Mouse (Mus musculus): Measurements from ENCODE around the gene Angptl8. TPM values are rescaled to one million over a fixed set of nuclear protein-coding genes. Genes with fewer than 3 reads are reported as not detected.

Angptl8 gene
- total RNA-seq, 1 experiment, result not detected

DNA sequence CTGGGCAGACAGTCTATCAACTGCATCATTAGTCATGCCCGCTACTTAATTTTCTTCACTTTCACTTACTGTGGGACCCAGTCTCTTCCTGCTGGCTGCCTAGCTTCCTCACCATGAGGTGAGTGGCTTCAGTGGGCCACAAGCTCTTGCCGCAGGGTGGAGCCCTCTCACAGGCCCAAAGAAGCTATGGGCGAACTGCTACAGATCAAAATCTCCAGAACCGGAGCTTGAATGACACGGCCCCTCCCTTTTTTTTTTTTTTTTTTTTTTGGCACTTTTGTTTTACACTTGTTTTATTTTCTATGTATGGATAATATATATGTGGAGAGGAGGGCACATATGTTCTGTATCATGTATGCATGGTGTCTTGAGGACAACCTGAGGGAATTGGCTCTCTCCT is 24.1 kb upstream of the Angptl8 start:
- no peak overlapping the region for H3K9ac ChIP-seq (ENCODE audit: insufficient read depth, low read depth, low read length, poor library complexity, severe bottlenecking)
- no peaks in the 10 kb centered on the region for H3K9me3 ChIP-seq (ENCODE audit: control insufficient read depth, insufficient read depth, low read depth, low read length)
- no peak for DNase-seq (ENCODE audit: low read depth, low spot score)
- H3K4me3 ChIP-seq (ENCODE audit: insufficient read depth in 1 of 2, low read depth in 1 of 2, low read length in 2 of 2, poor library complexity in 1 of 2, severe bottlenecking in 1 of 2), result no peak overlapping the region
- H3K36me3 ChIP-seq (ENCODE audit: control insufficient read depth, insufficient read depth, low read length, poor library complexity, severe bottlenecking), result peaks cover 53% of the 10 kb centered on the region
- peaks cover 0 to 4% of the 10 kb centered on the region in 2 experiments; a peak in 2 of 4 replicates for H3K4me1 ChIP-seq (ENCODE audit: control insufficient read depth in 2 of 2, insufficient read depth in 2 of 2, low read length in 2 of 2, poor library complexity in 1 of 2)
- H3K27ac ChIP-seq (ENCODE audit: insufficient read depth, low read depth, low read length, poor library complexity, severe bottlenecking), result no peak overlapping the region
- no peak for TF ChIP-seq ZC3H11A (IDR thresholded peaks at IDR 0.05; ENCODE audit: borderline replicate concordance, low read depth, low read length)
- peak; percentile 63 for TF ChIP-seq ZNF384 (IDR thresholded peaks at IDR 0.05; ENCODE audit: low read depth, low read length)
- in situ Hi-C loops (cut with MboI; ENCODE audit: low sequenced_read_pairs in 2 of 2, unreplicated experiment in 2 of 2), result no loop called here

DNA sequence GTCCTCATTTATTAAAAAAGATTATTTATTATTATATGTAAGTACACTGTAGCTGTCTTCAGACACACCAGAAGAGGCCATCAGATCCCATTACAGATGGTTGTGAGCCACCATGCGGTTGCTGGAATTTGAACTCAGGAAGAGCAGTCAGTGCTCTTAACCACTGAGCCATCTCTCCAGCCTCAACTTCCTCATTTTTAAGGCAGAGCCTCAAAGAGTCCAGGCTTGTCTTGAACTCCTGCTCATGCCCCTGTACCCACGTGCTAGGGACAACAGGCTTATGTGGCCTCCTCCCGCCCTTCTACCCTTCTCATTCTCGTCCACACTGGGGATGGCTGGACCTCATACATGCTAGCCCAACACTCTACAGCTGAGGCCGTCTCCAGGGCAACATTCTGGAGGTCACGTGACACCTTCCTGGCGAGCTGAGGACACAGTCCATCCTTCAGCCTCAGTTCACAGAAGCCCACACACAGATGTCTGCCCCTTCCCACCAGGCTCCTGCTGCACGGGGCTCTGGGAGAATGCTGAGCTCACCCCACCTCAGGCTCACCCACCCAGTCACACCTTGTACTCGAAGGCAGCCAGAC is 18.5 kb upstream of the Angptl8 start:
- H3K4me3 ChIP-seq (ENCODE audit: insufficient read depth in 1 of 2, low read depth in 1 of 2, low read length in 2 of 2, poor library complexity in 1 of 2, severe bottlenecking in 1 of 2), result no peak overlapping the region

DNA sequence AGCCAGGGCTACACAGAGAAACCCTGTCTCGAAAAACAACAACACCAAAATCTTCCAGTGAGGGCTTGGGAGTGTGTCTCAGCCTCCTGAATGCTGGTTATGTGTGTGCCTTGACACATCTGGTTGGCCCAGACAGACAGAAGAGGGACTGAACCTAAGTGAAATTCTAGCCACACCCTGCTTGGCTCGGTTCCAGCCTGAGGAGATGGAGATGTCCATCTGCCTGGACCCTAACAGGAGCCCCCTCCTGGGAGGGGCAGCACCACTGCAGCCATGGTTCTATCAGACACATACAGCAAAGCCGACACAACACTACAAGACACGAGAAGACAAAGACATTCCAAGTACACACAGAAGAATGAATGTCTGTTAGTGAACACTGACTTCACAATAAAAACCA is 17.2 kb upstream of the Angptl8 start:
- no peak overlapping the region for H3K4me3 ChIP-seq (ENCODE audit: insufficient read depth in 1 of 2, low read depth in 1 of 2, low read length in 2 of 2, poor library complexity in 1 of 2, severe bottlenecking in 1 of 2)
- TF ChIP-seq HCFC1 (IDR thresholded peaks at IDR 0.05; ENCODE audit: borderline replicate concordance, insufficient read depth, low read length) (no peak), ZC3H11A (IDR thresholded peaks at IDR 0.05; ENCODE audit: borderline replicate concordance, low read depth, low read length) (no peak), MAFK (IDR thresholded peaks at IDR 0.05; ENCODE audit: insufficient read depth, low read depth, low read length) (no peak), CHD2 (IDR thresholded peaks at IDR 0.05; ENCODE audit: low read depth, low read length) (no peak), ZNF384 (IDR thresholded peaks at IDR 0.05; ENCODE audit: low read depth, low read length) (no peak)
- H3K9me3 ChIP-seq (ENCODE audit: control insufficient read depth, insufficient read depth, low read depth, low read length), result no peaks in the 10 kb centered on the region
- H3K9ac ChIP-seq (ENCODE audit: insufficient read depth, low read depth, low read length, poor library complexity, severe bottlenecking), result no peak overlapping the region
- H3K27ac ChIP-seq (ENCODE audit: insufficient read depth, low read depth, low read length, poor library complexity, severe bottlenecking), result no peak overlapping the region
- in situ Hi-C loops (cut with MboI; ENCODE audit: low sequenced_read_pairs in 2 of 2, unreplicated experiment in 2 of 2), result no loop called here
- peaks cover 68% of the 10 kb centered on the region for H3K36me3 ChIP-seq (ENCODE audit: control insufficient read depth, insufficient read depth, low read length, poor library complexity, severe bottlenecking)
- peaks cover 1 to 2% of the 10 kb centered on the region in 2 experiments; a peak in 1 of 4 replicates for H3K4me1 ChIP-seq (ENCODE audit: control insufficient read depth in 2 of 2, insufficient read depth in 2 of 2, low read length in 2 of 2, poor library complexity in 1 of 2)
- no peak for DNase-seq (ENCODE audit: low read depth, low spot score)

More for the DNA sequence above, 18.5 kb upstream of the Angptl8 start:
- DNase-seq (ENCODE audit: low read depth, low spot score), result no peak
- H3K9me3 ChIP-seq (ENCODE audit: control insufficient read depth, insufficient read depth, low read depth, low read length), result no peaks in the 10 kb centered on the region
- no peak overlapping the region for H3K9ac ChIP-seq (ENCODE audit: insufficient read depth, low read depth, low read length, poor library complexity, severe bottlenecking)
- TF ChIP-seq HCFC1 (IDR thresholded peaks at IDR 0.05; ENCODE audit: borderline replicate concordance, insufficient read depth, low read length), result no peak
- TF ChIP-seq ZNF384 (IDR thresholded peaks at IDR 0.05; ENCODE audit: low read depth, low read length), result no peak
- TF ChIP-seq CHD2 (IDR thresholded peaks at IDR 0.05; ENCODE audit: low read depth, low read length), result no peak
- TF ChIP-seq MAFK (IDR thresholded peaks at IDR 0.05; ENCODE audit: insufficient read depth, low read depth, low read length), result no peak
- TF ChIP-seq ZC3H11A (IDR thresholded peaks at IDR 0.05; ENCODE audit: borderline replicate concordance, low read depth, low read length), result no peak
- in situ Hi-C loops (cut with MboI; ENCODE audit: low sequenced_read_pairs in 2 of 2, unreplicated experiment in 2 of 2), result no loop called here
- peaks cover 1 to 2% of the 10 kb centered on the region in 2 experiments; a peak in 1 of 4 replicates for H3K4me1 ChIP-seq (ENCODE audit: control insufficient read depth in 2 of 2, insufficient read depth in 2 of 2, low read length in 2 of 2, poor library complexity in 1 of 2)
- no peak overlapping the region for H3K27ac ChIP-seq (ENCODE audit: insufficient read depth, low read depth, low read length, poor library complexity, severe bottlenecking)
- peaks cover 73% of the 10 kb centered on the region for H3K36me3 ChIP-seq (ENCODE audit: control insufficient read depth, insufficient read depth, low read length, poor library complexity, severe bottlenecking)

DNA sequence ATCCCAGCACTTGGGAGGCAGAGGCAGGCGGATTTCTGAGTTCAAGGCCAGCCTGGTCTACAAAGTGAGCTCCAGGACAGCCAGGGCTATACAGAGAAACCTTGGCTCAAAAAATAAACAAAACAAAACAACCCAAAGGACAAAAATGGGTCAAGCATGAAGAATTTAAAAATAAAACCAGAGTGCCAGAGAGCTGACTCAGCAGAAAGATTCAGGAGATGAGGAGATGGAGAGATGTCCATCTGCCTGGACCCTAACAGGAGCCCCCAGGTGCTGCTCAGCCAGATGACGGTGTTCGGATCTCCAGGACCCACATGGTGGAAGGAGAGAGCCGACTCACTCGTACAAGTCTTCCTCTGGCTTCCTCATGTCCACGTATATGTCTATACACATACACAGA is 16.7 kb upstream of the Angptl8 start:
- in situ Hi-C loops (cut with MboI; ENCODE audit: low sequenced_read_pairs in 2 of 2, unreplicated experiment in 2 of 2), result no loop called here
- H3K4me3 ChIP-seq (ENCODE audit: insufficient read depth in 1 of 2, low read depth in 1 of 2, low read length in 2 of 2, poor library complexity in 1 of 2, severe bottlenecking in 1 of 2), result no peak overlapping the region
- no peak for DNase-seq (ENCODE audit: low read depth, low spot score)
- no peaks in the 10 kb centered on the region for H3K9me3 ChIP-seq (ENCODE audit: control insufficient read depth, insufficient read depth, low read depth, low read length)
- TF ChIP-seq MAFK (IDR thresholded peaks at IDR 0.05; ENCODE audit: insufficient read depth, low read depth, low read length) (peak; percentile 86), CHD2 (IDR thresholded peaks at IDR 0.05; ENCODE audit: low read depth, low read length) (no peak)
- H3K27ac ChIP-seq (ENCODE audit: insufficient read depth, low read depth, low read length, poor library complexity, severe bottlenecking), result no peak overlapping the region
- peaks cover 1 to 2% of the 10 kb centered on the region in 2 experiments; a peak in 1 of 4 replicates for H3K4me1 ChIP-seq (ENCODE audit: control insufficient read depth in 2 of 2, insufficient read depth in 2 of 2, low read length in 2 of 2, poor library complexity in 1 of 2)
- no peak overlapping the region for H3K9ac ChIP-seq (ENCODE audit: insufficient read depth, low read depth, low read length, poor library complexity, severe bottlenecking)
- H3K36me3 ChIP-seq (ENCODE audit: control insufficient read depth, insufficient read depth, low read length, poor library complexity, severe bottlenecking), result peaks cover 65% of the 10 kb centered on the region

GRCm38 (mm10) chr9:21819181-21819729 is 16.1 kb upstream of the Angptl8 start:
- H3K36me3 ChIP-seq (ENCODE audit: control insufficient read depth, insufficient read depth, low read length, poor library complexity, severe bottlenecking), result peaks cover 62% of the 10 kb centered on the region
- H3K9ac ChIP-seq (ENCODE audit: insufficient read depth, low read depth, low read length, poor library complexity, severe bottlenecking), result no peak overlapping the region
- no peak for DNase-seq (ENCODE audit: low read depth, low spot score)
- TF ChIP-seq HCFC1 (IDR thresholded peaks at IDR 0.05; ENCODE audit: borderline replicate concordance, insufficient read depth, low read length), result no peak
- TF ChIP-seq CHD2 (IDR thresholded peaks at IDR 0.05; ENCODE audit: low read depth, low read length), result no peak
- TF ChIP-seq ZC3H11A (IDR thresholded peaks at IDR 0.05; ENCODE audit: borderline replicate concordance, low read depth, low read length), result no peak
- no peak for TF ChIP-seq MAFK (IDR thresholded peaks at IDR 0.05; ENCODE audit: insufficient read depth, low read depth, low read length)
- TF ChIP-seq ZNF384 (IDR thresholded peaks at IDR 0.05; ENCODE audit: low read depth, low read length), result no peak
- H3K4me1 ChIP-seq (ENCODE audit: control insufficient read depth in 2 of 2, insufficient read depth in 2 of 2, low read length in 2 of 2, poor library complexity in 1 of 2), result peaks cover 2 to 3% of the 10 kb centered on the region in 2 experiments; a peak in 1 of 4 replicates
- H3K27ac ChIP-seq (ENCODE audit: insufficient read depth, low read depth, low read length, poor library complexity, severe bottlenecking), result no peak overlapping the region
- H3K9me3 ChIP-seq (ENCODE audit: control insufficient read depth, insufficient read depth, low read depth, low read length), result no peaks in the 10 kb centered on the region
- H3K4me3 ChIP-seq (ENCODE audit: insufficient read depth in 1 of 2, low read depth in 1 of 2, low read length in 2 of 2, poor library complexity in 1 of 2, severe bottlenecking in 1 of 2), result no peak overlapping the region
- in situ Hi-C loops (cut with MboI; ENCODE audit: low sequenced_read_pairs in 2 of 2, unreplicated experiment in 2 of 2), result no loop called here

All from ES-E14 (cell line).